Mouse (Mus musculus) skeletal muscle tissue, postnatal 0 days (tissue): ENCODE results near the gene Efhd2. TPM values are rescaled to one million over a fixed set of nuclear protein-coding genes. Genes with fewer than 3 reads are reported as not detected.

Experiments used
- polyA plus RNA-seq: library from polyadenylated mRNA; unstranded; fragments of >200 nt; fragmentation: Nextera tagmentation; extraction: Ambion mirVana; gene quantifications from 2 replicates; pipeline ENCODE4 v1.2.1, GENCODE M21; 2015

Gene Efhd2
- polyA plus RNA-seq, result 76.6 and 80.5 TPM in 2 replicates

DNA sequence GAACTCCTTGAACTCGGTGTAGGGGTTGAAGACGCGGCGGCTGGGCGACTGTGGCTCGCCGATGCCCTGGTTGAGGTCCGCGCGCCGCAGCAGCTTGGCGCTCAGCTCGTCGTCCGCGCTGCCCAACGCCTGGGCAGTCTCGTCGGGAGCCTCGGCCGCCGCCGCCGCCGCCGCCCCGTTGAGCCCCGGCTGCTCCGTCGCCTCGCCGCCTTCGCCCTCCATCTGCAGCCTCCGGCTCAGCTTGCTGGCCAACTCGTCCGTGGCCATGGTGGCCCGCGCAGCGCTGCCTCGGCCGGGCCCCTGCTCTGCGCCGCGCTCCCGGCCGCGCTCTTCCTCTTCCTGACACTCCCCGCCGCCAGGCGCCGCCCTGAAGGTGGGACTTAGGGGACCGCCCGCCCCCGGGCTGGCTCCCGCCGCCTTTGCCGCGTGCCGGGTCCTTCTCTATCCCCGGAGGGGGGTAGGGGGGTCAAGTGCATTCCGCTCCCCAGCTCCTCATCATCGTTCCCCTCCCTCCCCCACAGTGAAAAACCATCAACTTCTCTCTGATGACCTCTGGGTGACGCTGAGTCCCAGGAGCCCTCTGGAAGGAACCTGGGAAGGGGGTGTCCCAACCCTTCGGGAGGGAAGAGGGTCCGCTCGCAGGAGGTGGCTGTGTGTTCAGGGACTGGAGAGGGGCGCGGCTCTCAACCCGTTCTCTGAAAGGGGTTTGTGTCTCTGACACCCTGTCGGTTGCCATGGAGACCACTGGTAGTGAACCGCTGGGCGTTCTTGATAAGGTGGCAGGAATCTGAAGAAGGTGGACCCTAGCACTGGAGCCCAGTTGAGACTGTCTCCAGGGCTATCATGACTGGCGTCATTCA lies at the start of gene Efhd2:
Efhd2 (minus strand) TSS at position 320 of the 860 bp plus-strand sequence.

DNA sequence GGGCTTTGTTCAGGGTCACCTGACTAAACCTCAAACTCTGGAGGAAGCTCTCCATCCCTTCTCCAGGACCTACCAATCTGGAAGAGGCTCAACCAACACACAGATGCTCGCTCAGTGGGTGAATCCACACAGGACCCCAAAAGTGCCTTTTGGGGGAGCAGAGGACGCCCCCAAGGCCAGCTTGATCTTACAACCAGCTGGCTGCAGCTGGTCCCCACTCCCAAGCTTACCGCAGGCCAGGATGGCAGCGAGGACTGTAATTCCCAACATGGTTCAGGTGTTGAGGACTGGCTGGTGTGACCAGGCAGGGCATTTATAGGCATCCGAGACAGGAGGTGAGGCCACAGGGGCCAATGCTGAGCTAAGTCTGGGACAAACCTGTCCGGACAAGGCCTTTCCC lies 28.7 kb downstream of the Efhd2 start, which contains the start of gene Ctrc:
Ctrc (minus strand) TSS at position 361 of the 400 bp plus-strand sequence.

DNA sequence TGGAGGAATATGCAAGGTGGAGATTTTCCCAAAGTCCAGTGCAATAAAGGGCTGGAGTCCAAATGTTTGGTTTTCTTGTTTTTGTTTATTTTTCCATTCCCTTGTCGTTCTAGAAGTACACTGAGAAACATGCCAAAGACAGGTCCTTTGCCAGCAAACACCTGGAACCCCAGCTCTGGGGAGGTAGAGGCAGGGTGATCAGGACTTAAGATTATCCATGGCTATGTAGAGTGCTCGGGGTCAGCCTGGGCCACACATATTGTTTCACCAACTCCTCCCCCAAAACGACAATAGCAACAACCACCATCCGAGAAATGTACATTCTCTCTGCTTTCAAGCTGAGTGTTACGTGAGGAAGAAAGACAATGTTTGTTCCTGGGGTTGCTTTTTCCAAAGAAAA lies 48.7 kb downstream of the Efhd2 start, which contains the start of gene Cela2a:
Cela2a (minus strand) TSS at position 101 of the 400 bp plus-strand sequence.

Other genes starting within 250 kb of the Efhd2 start
- gene Plekhm2, start 210.0 kb downstream of the Efhd2 start, polyA plus RNA-seq, result 4.0 and 4.2 TPM in 2 replicates
- gene Rsc1a1, start 189.3 kb downstream of the Efhd2 start, polyA plus RNA-seq, result 2.4 TPM in 1 of 2 replicates, not detected in the other
- gene Ddi2, start 151.5 kb downstream of the Efhd2 start, polyA plus RNA-seq, result 14.3 and 15.1 TPM in 2 replicates
- gene Agmat, start 128.2 kb downstream of the Efhd2 start, polyA plus RNA-seq, result 0.63 and 0.83 TPM in 2 replicates
- gene Dnajc16, start 84.0 kb downstream of the Efhd2 start, polyA plus RNA-seq, result 2.2 and 2.5 TPM in 2 replicates
- 6.4 and 6.7 TPM in 2 replicates for gene Casp9, start 81.3 kb downstream of the Efhd2 start, polyA plus RNA-seq
- not detected in 2 replicates for gene Cela2a, start 48.8 kb downstream of the Efhd2 start, polyA plus RNA-seq
- not detected in 2 replicates for gene Ctrc, start 28.6 kb downstream of the Efhd2 start, polyA plus RNA-seq
- 7.6 and 7.7 TPM in 2 replicates for gene Fhad1, start 140.2 kb upstream of the Efhd2 start, polyA plus RNA-seq
- 4.9 and 6.4 TPM in 2 replicates for gene Tmem51, start 209.4 kb upstream of the Efhd2 start, polyA plus RNA-seq